Mouse (Mus musculus) Patski (cell line): Measurements from ENCODE around the gene Pomgnt2. TPM values are rescaled to one million over a fixed set of nuclear protein-coding genes. Genes with fewer than 3 reads are reported as not detected.

ENCODE experiments used
- ATAC-seq: fragments of 100-300 bp; one replicate; pipeline ENCODE4 v1.8.0; 2021
- CTCF ChIA-PET: fragments of 350-600 bp; sonication (Branson Sonifier 250); formaldehyde crosslinking; loops from one replicate; lab custom pipeline; 2022; ENCODE audit warnings: inconsistent platforms; lab: Charles Lee
- POLR2A ChIA-PET: fragments of 350-600 bp; sonication (Branson Sonifier 250); formaldehyde crosslinking; loops from one replicate; lab custom pipeline; 2022; ENCODE audit warnings: antibody characterized with exemption, inconsistent platforms; lab: Charles Lee
- DNase-seq: peaks from one replicate; pipeline ENCODE4 v3.0.0-alpha.2; 2011; ENCODE audit warnings: low read depth, low spot score
- H3K27me3 ChIP-seq: fragments of 371-371 bp; one replicate; pipeline ENCODE4 v1.5.1; 2021
- CTCF ChIP-seq: fragments of 100-300 bp; IDR thresholded peaks from one replicate; pipeline ENCODE4 v1.5.1; 2021
- in situ Hi-C: fragments of 300-500 bp; cut with MboI; formaldehyde crosslinking; loops from 3 replicates; pipeline ENCODE4 v1.11.1; 2018; ENCODE audit warnings: low pct_unique_long_range_greater_than_20kb, mixed read lengths
- polyA plus RNA-seq: library from polyadenylated mRNA; unstranded; gene quantifications from one replicate; pipeline ENCODE4 v1.2.3, GENCODE M21; 2021

Pomgnt2 gene
- polyA plus RNA-seq, 1 experiment from 2014 or later: 20.8 TPM

DNA sequence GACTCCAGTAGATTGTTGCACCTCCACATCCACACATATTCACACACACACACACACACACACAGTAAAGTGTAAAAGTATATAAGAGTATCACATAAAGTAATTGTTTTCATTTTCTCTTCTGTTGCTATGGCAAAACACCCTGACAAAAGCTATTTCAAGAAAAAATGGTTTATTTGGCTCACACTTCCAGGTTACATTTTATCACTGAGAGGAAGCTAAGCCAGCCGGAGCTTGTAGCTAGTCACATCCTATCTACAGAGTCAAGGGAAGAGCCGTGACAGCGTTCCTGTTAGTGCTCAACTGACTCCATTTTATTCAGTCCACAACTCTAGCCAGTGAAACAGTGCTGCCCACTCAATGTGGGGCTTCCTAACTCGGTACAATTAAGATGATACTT, 48.5 kb downstream of the Pomgnt2 start:
- no peak for TF ChIP-seq CTCF
- H3K27me3 ChIP-seq: no peaks in the 10 kb centered on the region
- POLR2A ChIA-PET: no interaction called here
- no peak for ATAC-seq
- CTCF ChIA-PET: interaction anchor here (0.7 to 3.0 kb wide), 3 partner anchors 33 to 65 kb away, joined by 3 to 14 read pairs (median 10); no protein-coding TSS in a partner anchor
- DNase-seq: no peak
- in situ Hi-C loops: loop anchor here (5.0 kb wide), 1 partner anchor 34 kb away; no protein-coding TSS in a partner anchor

- no peaks in the 10 kb centered on the region for H3K27me3 ChIP-seq
- POLR2A ChIA-PET: no interaction called here
- DNase-seq (no peak), ATAC-seq (no peak)
- in situ Hi-C loops: loop anchor here (5.0 kb wide), 1 partner anchor 35 kb away; no protein-coding TSS in a partner anchor
- CTCF ChIA-PET: interaction anchor here (0.7 to 3.0 kb wide), 4 partner anchors 33 to 66 kb away, joined by 3 to 14 read pairs (median 6); no protein-coding TSS in a partner anchor
- no peak for TF ChIP-seq CTCF
Measured at GRCm38 (mm10) chr9:121947784-121948183, 49.1 kb downstream of the Pomgnt2 start.

DNA sequence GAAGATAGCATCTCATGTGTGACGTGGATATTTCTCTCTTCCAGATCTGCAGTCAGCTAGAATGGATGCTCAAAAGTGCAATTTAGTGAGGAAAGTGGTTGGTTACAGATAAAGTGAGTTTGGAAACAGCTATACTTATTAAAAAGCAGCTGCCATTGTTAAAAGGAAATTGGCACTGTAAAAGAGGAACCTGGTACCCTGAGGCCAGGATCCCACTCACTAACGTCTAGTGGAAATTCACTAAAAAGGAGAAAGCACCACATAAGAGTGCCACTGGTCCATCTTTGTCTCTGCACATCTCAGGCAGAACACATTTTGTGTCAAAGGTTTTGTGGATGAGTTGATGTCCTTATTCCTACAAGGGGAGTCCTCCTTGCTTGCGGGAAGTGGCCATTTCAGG, 53.3 kb downstream of the Pomgnt2 start:
- no peak for TF ChIP-seq CTCF
- POLR2A ChIA-PET: no interaction called here
- H3K27me3 ChIP-seq: peaks cover 2% of the 10 kb centered on the region
- CTCF ChIA-PET: no interaction called here
- ATAC-seq (no peak), DNase-seq (no peak)
- in situ Hi-C loops: no loop called here

DNA sequence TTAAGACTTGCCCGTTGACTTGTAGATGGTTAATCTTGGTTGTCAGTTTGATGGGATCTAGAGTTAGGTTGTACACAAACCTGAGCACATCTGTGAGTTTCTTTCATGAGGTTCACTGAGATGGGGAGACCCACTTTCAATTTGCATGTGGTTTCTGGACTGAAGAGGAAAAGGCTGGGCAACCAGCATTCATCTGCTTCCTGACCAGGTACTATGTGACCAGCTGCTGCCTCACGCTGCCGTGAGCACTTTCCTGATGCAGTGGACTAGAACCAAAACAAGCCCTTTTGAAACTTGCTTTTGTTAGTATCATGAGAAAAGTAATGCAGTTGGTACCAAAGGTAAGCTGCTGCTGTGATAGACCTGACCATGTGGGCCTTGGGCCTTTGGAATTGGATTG, 53.9 kb downstream of the Pomgnt2 start:
- ChIA-PET POLR2A (no interaction called here), CTCF (interaction anchor here (0.9 kb wide), 1 partner anchor 27 kb away, joined by 3 read pairs; the partner anchor contains the start of gene Cyp8b1)
- in situ Hi-C loops: no loop called here
- ATAC-seq (no peak), DNase-seq (no peak)
- no peak for TF ChIP-seq CTCF
- peaks cover 5% of the 10 kb centered on the region for H3K27me3 ChIP-seq

DNA sequence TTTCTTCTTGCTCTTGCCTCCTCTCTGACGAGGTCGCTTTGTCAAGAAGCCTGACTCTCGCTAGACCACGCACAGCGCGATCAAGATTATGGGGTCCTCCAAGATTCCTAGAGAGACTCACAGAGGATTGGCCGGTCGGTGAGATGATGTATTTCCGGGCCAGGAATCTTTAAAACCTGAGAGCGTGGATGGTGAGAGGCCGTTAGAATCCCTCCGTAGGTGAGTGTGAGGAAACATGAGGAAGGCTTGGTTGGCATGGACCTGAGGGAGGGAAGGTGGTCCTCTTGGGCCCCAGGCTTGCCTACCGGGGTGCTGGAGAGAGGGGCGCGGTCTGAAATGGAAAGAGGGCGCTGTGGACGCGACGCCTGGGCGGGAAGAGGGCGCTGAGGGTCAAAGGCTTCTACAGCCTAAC, 59.0 kb downstream of the Pomgnt2 start:
- no peak for ATAC-seq
- no peak for TF ChIP-seq CTCF
- in situ Hi-C loops: no loop called here
- POLR2A ChIA-PET: no interaction called here
- CTCF ChIA-PET: no interaction called here
- DNase-seq: no peak
- H3K27me3 ChIP-seq: peaks cover 12% of the 10 kb centered on the region

- in situ Hi-C loops: no loop called here
- POLR2A ChIA-PET: no interaction called here
- ATAC-seq: no peak
- H3K27me3 ChIP-seq: peaks cover 12% of the 10 kb centered on the region
- DNase-seq: no peak
- CTCF ChIA-PET: interaction anchor here (1.2 kb wide), 1 partner anchor 12 kb away, joined by 3 read pairs; no protein-coding TSS in a partner anchor
- no peak for TF ChIP-seq CTCF
Measured at GRCm38 (mm10) chr9:121937451-121937864, 59.5 kb downstream of the Pomgnt2 start.

GRCm38 (mm10) chr9:121936952-121937351, 60.0 kb downstream of the Pomgnt2 start:
- DNase-seq (no peak), ATAC-seq (peak; percentile 12)
- H3K27me3 ChIP-seq: peaks cover 12% of the 10 kb centered on the region
- ChIA-PET POLR2A (no interaction called here), CTCF (interaction anchor here (1.2 kb wide), 1 partner anchor 12 kb away, joined by 3 read pairs; no protein-coding TSS in a partner anchor)
- TF ChIP-seq CTCF: no peak
- in situ Hi-C loops: no loop called here

DNA sequence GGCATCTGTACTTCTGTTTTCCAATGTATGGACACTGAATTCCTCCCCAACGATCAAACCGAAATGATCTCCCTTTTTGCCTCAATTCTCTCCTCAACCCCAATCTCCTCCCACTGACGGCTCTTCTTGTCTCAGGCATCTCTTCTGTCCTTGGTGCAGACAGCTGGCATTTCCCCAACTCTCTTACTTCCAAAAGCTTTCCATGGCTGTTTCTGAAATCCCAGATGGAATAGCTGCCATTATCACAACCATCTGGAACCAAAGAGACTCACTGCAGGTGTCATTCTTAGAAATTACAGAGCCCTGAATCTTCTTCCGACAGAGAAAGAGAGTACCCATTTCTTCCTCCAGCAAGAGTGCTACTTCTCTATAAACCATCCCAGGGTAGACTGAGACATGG, 62.1 kb downstream of the Pomgnt2 start:
- CTCF ChIA-PET: no interaction called here
- ATAC-seq: no peak
- DNase-seq: no peak
- POLR2A ChIA-PET: no interaction called here
- peaks cover 12% of the 10 kb centered on the region for H3K27me3 ChIP-seq
- in situ Hi-C loops: no loop called here
- TF ChIP-seq CTCF: no peak

Other genes starting within 250 kb of the Pomgnt2 start
- gene Zfp651, start 237.8 kb downstream of the Pomgnt2 start, polyA plus RNA-seq: 64.7 TPM
- not detected for gene Klhl40, start 219.5 kb downstream of the Pomgnt2 start, polyA plus RNA-seq
- not detected for gene Hhatl, start 204.6 kb downstream of the Pomgnt2 start, polyA plus RNA-seq
- 0.03 TPM for gene Ccdc13, start 157.6 kb downstream of the Pomgnt2 start, polyA plus RNA-seq
- 108 TPM for gene Higd1a, start 138.7 kb downstream of the Pomgnt2 start, polyA plus RNA-seq
- not detected for gene Ackr2, start 98.8 kb downstream of the Pomgnt2 start, polyA plus RNA-seq
- gene Cyp8b1, start 80.8 kb downstream of the Pomgnt2 start, polyA plus RNA-seq: not detected
- gene Fam198a, start 46.1 kb downstream of the Pomgnt2 start, polyA plus RNA-seq: 0.23 TPM
- gene Snrk, start 120.2 kb upstream of the Pomgnt2 start, polyA plus RNA-seq: 28.1 TPM